7 mouse cellular contexts compared by ENCODE assay signal in genomic region chr12:41097406-41097805, GRCm38 (mm10).
DNase-seq lines count a peak whose midpoint lies in the region; ATAC-seq and TF ChIP-seq lines count a peak whose summit lies in the region.

No protein-coding gene starts in this region.

- peak; percentile 54 to 74 (median 69) for TF ChIP-seq CTCF in MEL (IDR thresholded peaks at IDR 0.05 in 2 of 3, conservative IDR thresholded peaks at IDR 0.05 in 1 of 3; ENCODE audit: control insufficient read depth in 1 of 3, insufficient read depth in 1 of 3, low read depth in 2 of 3, low read length in 3 of 3, poor library complexity in 1 of 3, severe bottlenecking in 1 of 3)
- peak; percentile 82 for TF ChIP-seq CTCF in intestine, postnatal 0 days (IDR thresholded peaks at IDR 0.05; ENCODE audit: low read depth)

- H3K4me1 ChIP-seq in midbrain, embryonic 11.5 days (ENCODE audit: control insufficient read depth, insufficient read depth, low read length) = no peaks in the 10 kb centered on the region
- no peaks in the 10 kb centered on the region for H3K4me1 ChIP-seq in midbrain, embryonic 15.5 days
- no peaks in the 10 kb centered on the region for H3K4me1 ChIP-seq in MEL (ENCODE audit: control insufficient read depth in 1 of 2, insufficient read depth in 2 of 2, low read length in 2 of 2)
- no peaks in the 10 kb centered on the region for H3K4me1 ChIP-seq in intestine, postnatal 0 days (replicated peaks; ENCODE audit: control insufficient read depth, insufficient read depth, low read length)

- 53% methylated on average over 5 of the region's 5 CpGs for WGBS in midbrain, embryonic 11.5 days
- 61% methylated on average over 5 of the region's 5 CpGs for WGBS in midbrain, embryonic 15.5 days
- 48% methylated on average over 5 of the region's 5 CpGs for WGBS in intestine, postnatal 0 days

- H3K79me2 ChIP-seq in MEL (ENCODE audit: control insufficient read depth, insufficient read depth, low read length, poor library complexity) = no peaks in the 10 kb centered on the region

- no peak for TF ChIP-seq EP300 in MEL (IDR thresholded peaks at IDR 0.05; ENCODE audit: low read depth in 1 of 2, low read length in 2 of 2)

- no peak overlapping the region for H3K4me2 ChIP-seq in midbrain, embryonic 11.5 days
- H3K4me2 ChIP-seq in midbrain, embryonic 15.5 days = no peak overlapping the region
- H3K4me2 ChIP-seq in intestine, postnatal 0 days (replicated peaks; ENCODE audit: low read depth) = no peak overlapping the region

- no peaks in the 10 kb centered on the region for H3K9me3 ChIP-seq in midbrain, embryonic 11.5 days (ENCODE audit: control insufficient read depth, low read length)
- H3K9me3 ChIP-seq in midbrain, embryonic 15.5 days = no peaks in the 10 kb centered on the region
- H3K9me3 ChIP-seq in MEL (replicated peaks; ENCODE audit: insufficient read depth, low read length) = no peaks in the 10 kb centered on the region
- H3K9me3 ChIP-seq in intestine, postnatal 0 days (ENCODE audit: control insufficient read depth) = no peaks in the 10 kb centered on the region

- no peaks in the 10 kb centered on the region for H3K36me3 ChIP-seq in midbrain, embryonic 11.5 days (ENCODE audit: control insufficient read depth, insufficient read depth, low read length)
- H3K36me3 ChIP-seq in midbrain, embryonic 15.5 days (replicated peaks) = no peaks in the 10 kb centered on the region
- H3K36me3 ChIP-seq in MEL (ENCODE audit: control insufficient read depth in 1 of 2, insufficient read depth in 2 of 2, low read length in 2 of 2) = no peaks in the 10 kb centered on the region
- no peaks in the 10 kb centered on the region for H3K36me3 ChIP-seq in intestine, postnatal 0 days (ENCODE audit: control insufficient read depth, insufficient read depth)

- H3K4me3 ChIP-seq in midbrain, embryonic 11.5 days (ENCODE audit: low read depth, low read length) = no peak overlapping the region
- H3K4me3 ChIP-seq in midbrain, embryonic 15.5 days = no peak overlapping the region
- no peak overlapping the region for H3K4me3 ChIP-seq in MEL (ENCODE audit: control insufficient read depth in 1 of 2, insufficient read depth in 1 of 2, low read depth in 2 of 2, low read length in 2 of 2)
- no peak overlapping the region for H3K4me3 ChIP-seq in intestine, postnatal 0 days (ENCODE audit: low read depth, low read length)

- H3K9ac ChIP-seq in midbrain, embryonic 11.5 days (ENCODE audit: low read length) = no peak overlapping the region
- no peak overlapping the region for H3K9ac ChIP-seq in midbrain, embryonic 15.5 days
- H3K9ac ChIP-seq in MEL (ENCODE audit: control insufficient read depth, low read depth, low read length, poor library complexity, severe bottlenecking) = no peak overlapping the region
- no peak overlapping the region for H3K9ac ChIP-seq in intestine, postnatal 0 days (ENCODE audit: low read depth, low read length)

- no peaks in the 10 kb centered on the region for H3K27me3 ChIP-seq in midbrain, embryonic 11.5 days (ENCODE audit: control insufficient read depth, insufficient read depth, low read length)
- H3K27me3 ChIP-seq in midbrain, embryonic 15.5 days (replicated peaks) = no peaks in the 10 kb centered on the region
- H3K27me3 ChIP-seq in MEL (ENCODE audit: control insufficient read depth in 1 of 2, insufficient read depth in 2 of 2, low read length in 2 of 2) = no peaks in the 10 kb centered on the region
- H3K27me3 ChIP-seq in intestine, postnatal 0 days (replicated peaks; ENCODE audit: control insufficient read depth, insufficient read depth, low read length) = no peaks in the 10 kb centered on the region

- H3K27ac ChIP-seq in midbrain, embryonic 11.5 days (ENCODE audit: low read depth, low read length) = no peak overlapping the region
- no peak overlapping the region for H3K27ac ChIP-seq in midbrain, embryonic 15.5 days
- no peak overlapping the region for H3K27ac ChIP-seq in MEL (ENCODE audit: control insufficient read depth, low read depth, low read length)
- no peak overlapping the region for H3K27ac ChIP-seq in intestine, postnatal 0 days (ENCODE audit: low read depth, low read length)

- peak; percentile 90 for DNase-seq in midbrain, embryonic 11.5 days (ENCODE audit: low spot score, missing footprints)
- DNase-seq in MEL (ENCODE audit: low read depth, low spot score) = peak; percentile 68
- peak; percentile 30 for DNase-seq in c-Kit-positive CD71-positive TER-119-negative erythroid progenitor cells, embryonic 14.5 days (ENCODE audit: low read depth)
- DNase-seq in layer of hippocampus, postnatal 36 days = no peak

- no peak for ATAC-seq in midbrain, embryonic 11.5 days (ENCODE audit: low FRiP score)
- no peak for ATAC-seq in midbrain, embryonic 15.5 days (replicated peaks)
- no peak for ATAC-seq in intestine, postnatal 0 days
- ATAC-seq in megakaryocyte progenitor cell, adult 5-6 weeks (replicated peaks; ENCODE audit: poor library complexity) = peak; percentile 98

- peak; percentile 42 for TF ChIP-seq RAD21 in MEL (IDR thresholded peaks at IDR 0.05; ENCODE audit: low read depth, low read length)

- no peak for TF ChIP-seq POLR2A in MEL (IDR thresholded peaks at IDR 0.05; ENCODE audit: control insufficient read depth in 1 of 2, insufficient read depth in 1 of 2, low read depth in 1 of 2, low read length in 2 of 2, poor library complexity in 1 of 2)

TF ChIP-seq in MEL, 35 proteins besides CTCF, POLR2A, EP300 and RAD21:
- TF ChIP-seq SMC3 (IDR thresholded peaks at IDR 0.05; ENCODE audit: low read depth, low read length) (peak; percentile 78), USF1 (IDR thresholded peaks at IDR 0.05; ENCODE audit: low read depth, low read length) (no peak), BHLHE40 (IDR thresholded peaks at IDR 0.05; ENCODE audit: borderline replicate concordance, low read depth, low read length) (no peak)

Comparison
In these comparisons a context has a peak if more than half of its experiments do, and no peak if none do; other contexts are left out.
1. DNase-seq: peak in midbrain, embryonic 11.5 days (single experiment), MEL (single experiment) and c-Kit-positive CD71-positive TER-119-negative erythroid progenitor cells, embryonic 14.5 days (single experiment); none in layer of hippocampus, postnatal 36 days (0 of 2).